Mouse (Mus musculus) heart, postnatal 36 days (tissue): Measurements from ENCODE around the gene Sec22c. TPM values are rescaled to one million over a fixed set of nuclear protein-coding genes. Genes with fewer than 3 reads are reported as not detected.

ENCODE experiments used
- DNase-seq, 2 experiments: peaks; one replicate each; pipeline ENCODE4 v3.0.0; 2021 to 2022
- intact Hi-C: fragments of 180-260 bp; cut with DNase I; formaldehyde crosslinking; loops from one replicate; pipeline ENCODE4 v1.15.1; 2025
- total RNA-seq, 2 experiments: library from RNA; stranded (reverse); gene quantifications; 2 replicates each; pipeline ENCODE4 v1.2.3; 2021

Sec22c gene
- total RNA-seq, 2 experiments from 2014 or later: 5.5 to 6.1 TPM

DNA sequence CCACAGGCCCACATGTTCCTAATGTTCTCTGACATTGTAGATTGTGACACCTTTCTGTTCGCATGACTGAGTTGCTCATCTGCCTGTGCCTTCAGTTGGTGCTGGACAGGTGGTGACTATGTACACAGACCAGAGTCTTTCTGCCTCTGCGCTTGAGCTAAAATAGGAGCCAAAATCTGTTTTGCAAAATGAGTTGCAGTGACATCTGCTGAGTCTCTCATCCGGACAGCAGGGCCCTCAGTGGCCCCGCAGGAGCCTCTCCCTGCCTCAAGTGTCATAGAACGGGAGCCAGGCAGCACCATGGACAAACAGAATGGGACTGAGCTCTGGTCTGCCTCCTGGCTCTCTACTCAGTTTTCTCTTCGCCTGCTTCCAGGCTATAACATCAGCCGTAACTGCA lies 45.5 kb downstream of the Sec22c start:
- intact Hi-C loops: no loop called here
- DNase-seq: no peak

DNA sequence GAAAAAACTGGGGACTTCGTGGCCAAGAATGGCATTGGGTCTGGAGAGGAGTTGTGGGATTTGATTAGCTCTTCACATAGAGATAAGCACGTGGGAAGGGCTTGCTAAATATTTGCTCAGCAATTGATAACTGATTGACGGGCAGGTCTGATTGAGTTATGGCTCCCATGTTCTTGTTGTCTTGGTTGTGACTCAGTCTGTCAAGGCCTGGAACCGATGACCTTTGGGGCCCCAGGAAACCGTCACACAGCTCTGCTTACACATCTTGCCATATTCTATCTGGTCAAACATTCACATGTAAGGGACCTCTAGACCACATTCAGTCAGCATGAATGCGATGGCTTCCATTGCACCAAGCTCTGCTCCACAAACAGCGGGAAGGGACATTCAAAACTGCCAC lies 47.0 kb downstream of the Sec22c start:
- no peak for DNase-seq
- intact Hi-C loops: no loop called here

DNA sequence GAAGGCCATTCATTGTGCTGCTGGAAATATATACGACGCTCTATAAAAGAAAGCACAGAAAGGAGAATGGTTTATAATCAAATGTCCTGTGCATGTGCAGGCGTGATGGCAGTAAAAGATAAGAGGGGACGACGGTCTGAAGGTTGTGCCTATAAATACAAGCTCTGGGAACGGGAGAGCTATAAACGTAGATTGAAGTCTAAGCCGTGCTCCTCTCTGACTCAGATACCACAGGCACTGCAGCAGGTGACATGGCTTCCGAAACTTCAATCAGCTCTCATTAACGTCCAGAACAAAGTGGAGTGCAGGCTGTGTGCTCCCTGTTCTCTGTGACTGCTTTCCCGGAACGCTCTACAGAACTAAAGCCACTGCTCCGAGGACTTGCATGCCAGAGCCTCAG lies 48.1 kb downstream of the Sec22c start:
- DNase-seq: no peak
- intact Hi-C loops: no loop called here

DNA sequence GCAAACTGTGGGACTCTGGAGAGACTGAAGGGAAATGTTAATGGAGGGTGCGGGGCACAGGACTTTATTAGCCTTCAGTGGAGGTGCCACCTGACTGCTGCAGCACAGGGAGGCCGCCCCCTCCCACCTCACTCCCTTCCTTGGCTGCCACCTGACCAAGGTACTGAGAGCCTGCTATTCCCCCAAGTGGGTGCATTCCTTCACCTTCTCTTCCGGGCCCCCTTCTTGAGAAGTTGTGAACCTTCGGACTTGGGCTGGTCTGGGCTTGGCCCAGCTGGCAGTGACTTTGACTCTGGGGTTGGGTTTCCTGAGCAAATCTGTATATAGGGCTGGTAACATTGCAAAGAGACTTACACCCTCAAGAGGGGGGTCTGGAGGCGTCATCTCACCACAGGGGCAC lies 49.0 kb downstream of the Sec22c start:
- DNase-seq: no peak
- intact Hi-C loops: no loop called here

DNA sequence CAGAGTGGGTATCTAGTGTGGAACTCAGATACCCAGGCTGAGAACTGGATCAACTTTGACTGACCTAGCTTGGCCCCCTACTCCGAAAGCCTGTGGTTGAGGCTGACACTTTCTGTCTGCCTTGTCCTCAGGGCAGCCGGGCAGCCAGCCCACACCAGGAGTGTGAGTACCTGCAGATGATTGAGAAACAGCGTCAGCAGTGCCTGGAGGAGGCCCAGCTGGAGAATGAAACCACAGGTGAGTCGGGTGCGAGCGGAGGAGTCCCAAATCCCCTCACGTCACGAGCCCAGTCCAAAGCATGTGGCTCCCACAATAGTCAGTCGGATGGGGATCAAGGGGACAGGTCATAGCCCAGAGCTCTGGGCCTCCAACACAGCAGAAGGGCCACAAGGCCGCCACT lies 51.6 kb downstream of the Sec22c start:
- intact Hi-C loops: no loop called here
- no peak for DNase-seq

DNA sequence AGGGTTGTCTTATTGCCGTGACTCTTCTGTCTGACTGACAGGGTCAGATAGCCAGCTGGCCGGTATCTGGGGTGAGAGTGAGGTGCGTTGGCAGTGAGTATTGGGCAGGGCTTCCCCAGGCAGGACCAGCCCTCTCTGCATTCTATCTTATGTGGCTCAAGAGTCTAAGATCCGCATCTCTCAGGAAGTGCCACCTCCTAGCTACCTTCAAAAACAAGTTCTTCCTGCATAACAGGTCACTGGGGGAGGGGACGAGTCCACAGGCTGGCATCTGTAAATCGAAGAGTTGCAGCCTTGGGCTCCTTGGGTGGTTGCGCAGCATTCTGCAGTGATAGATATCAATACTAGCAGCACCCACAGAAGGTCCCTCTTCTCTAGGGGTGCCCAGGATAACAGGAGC lies 58.3 kb downstream of the Sec22c start:
- intact Hi-C loops: no loop called here

DNA sequence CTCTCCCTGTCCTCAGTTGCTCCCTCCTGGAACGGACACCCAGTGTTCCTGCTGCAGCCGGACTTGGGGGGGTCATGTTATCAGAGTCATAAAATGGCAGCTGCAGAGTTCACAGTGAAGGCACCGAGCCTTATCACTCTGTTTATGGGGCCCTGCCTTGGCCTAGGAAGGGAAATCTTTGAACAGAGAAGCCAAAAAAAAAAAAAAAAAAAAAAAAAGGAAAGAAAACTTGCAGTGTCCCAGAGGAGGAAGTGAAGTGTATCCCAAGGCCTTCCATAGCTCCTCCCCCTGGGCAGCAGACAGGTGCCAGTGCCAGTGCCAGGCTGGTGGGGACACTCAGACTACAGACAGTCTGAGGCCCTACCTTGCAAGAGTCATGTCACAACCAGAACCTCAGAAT lies 60.4 kb downstream of the Sec22c start:
- intact Hi-C loops: no loop called here
- no peak for DNase-seq

More for the DNA sequence above, 58.3 kb downstream of the Sec22c start:
- no peak for DNase-seq

DNA sequence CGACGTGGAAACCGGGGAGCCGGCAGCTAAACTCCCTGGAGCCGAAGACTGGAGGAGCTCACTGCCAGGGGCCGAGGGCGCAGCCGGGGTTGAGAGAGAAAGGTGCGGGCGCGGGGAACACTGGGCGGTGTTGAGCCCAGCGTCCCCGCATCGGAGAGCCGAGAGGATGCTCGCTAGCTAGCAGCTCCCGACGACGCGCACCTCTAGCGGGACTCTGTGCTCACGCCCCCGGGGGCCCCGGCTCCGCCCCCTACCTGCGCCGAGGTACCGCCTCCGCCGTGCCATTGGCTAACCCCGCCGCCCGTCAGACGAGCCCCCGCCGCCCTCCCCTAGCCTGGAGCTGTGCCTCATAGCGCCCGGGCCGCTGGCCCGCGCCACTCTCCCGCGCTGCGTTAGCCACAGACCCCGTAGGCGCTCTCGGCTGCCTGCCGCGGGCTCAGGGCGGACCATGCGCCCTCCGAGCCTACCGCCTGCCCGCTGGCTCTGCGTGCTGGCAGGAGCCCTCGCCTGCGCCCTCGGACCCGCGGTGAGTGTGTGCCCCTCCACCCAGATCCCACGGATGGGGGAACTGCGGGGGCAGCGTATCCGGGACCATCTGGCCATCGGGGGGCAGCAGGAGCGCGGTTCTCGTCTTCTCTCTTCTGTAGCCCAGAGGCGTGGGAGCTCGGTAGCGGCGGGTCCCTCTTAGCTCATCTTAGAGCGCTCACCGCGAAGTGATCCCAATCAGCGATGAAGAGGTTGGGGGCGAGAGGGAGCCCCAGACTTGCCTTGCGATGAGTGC lies 62.7 kb downstream of the Sec22c start, which contains the start of gene Vipr1:
Gene Vipr1 (plus strand): TSS at position 316 of the 781 bp plus-strand sequence.
- intact Hi-C loops: loop anchor here (2.0 kb wide), 2 partner anchors 26 to 36 kb away; no protein-coding TSS in a partner anchor
- DNase-seq: peak; percentile 57 to 59

DNA sequence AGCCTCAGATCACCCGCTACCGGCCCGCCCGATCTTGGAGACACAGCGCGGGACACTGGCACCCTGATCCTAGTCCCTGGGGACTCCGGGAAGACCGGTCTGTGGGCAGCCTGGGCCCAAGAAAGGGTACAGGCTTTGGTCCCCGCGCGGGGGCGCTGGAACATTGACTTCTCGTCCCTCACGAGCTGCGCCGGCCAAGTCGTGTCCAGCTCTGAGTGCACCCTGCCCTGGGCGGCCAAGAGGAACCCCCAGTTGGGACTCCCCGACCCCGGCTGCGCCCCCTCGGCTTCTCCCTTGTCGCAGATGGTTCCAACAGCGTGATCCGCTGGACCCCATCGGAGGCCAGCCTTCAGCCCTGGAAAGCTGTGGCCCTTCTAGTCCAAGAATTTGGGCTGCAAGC lies 63.3 kb downstream of the Sec22c start, which contains the start of gene Lyzl4:
Gene Lyzl4 (minus strand): TSS at position 96 of the 400 bp plus-strand sequence.
- intact Hi-C loops: loop anchor here (2.0 kb wide), 2 partner anchors 27 to 37 kb away; no protein-coding TSS in a partner anchor
- DNase-seq: peak; percentile 81 to 82

DNA sequence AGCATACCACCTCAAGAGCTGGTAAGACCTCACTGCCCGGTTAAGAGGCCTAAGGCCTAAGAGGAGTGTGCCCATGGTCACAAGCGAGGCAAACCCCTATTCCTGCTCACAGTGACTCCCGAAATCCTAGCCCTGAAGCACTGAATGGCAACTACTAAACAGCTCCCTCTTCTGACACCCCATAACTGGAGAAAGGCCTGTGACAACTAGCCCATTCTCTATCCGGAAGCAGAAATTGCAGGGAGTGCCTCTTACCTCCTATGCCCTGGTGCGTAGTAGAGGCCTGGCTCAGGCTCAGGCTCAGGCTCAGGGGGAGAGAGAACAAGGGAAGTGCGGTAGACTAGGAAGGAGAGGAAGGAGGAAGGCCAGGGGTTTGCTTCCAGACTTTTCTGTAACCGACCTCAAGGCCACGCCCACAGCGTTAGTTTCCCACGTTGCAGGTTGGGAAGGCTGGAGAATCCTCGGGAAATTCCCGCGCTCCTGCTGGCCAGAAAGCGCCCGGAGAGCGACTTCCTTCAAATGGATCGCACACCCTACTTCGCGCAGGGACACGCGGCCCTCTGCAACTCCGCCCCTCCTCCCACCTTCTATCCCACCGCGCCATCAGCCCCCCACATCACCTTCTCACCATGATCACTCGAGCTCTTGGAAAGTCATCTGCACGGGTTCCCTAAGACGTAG lies 63.9 kb downstream of the Sec22c start:
- intact Hi-C loops: no loop called here
- peak in 1 of 2 experiments; percentile 16 for DNase-seq

DNA sequence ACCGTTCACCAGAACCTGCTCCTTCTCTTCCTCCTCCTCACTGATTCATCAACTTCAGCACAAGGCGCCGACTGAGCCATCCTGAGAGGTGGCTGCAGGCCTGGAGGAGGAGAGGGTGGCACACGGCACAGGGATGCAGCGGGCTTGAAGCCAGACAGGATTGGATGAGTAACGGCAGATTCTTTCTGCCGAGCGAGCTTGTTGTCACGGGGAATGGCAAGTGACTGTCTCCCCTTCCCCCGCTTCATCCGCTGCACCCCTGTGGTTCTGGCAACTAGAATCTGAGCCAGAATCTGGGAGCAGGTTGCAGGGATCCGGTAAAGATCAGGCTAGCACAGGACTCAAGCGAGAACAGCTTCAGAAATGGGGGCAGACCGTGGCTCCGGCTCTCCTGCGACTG lies 65.5 kb downstream of the Sec22c start:
- intact Hi-C loops: no loop called here
- DNase-seq: no peak

DNA sequence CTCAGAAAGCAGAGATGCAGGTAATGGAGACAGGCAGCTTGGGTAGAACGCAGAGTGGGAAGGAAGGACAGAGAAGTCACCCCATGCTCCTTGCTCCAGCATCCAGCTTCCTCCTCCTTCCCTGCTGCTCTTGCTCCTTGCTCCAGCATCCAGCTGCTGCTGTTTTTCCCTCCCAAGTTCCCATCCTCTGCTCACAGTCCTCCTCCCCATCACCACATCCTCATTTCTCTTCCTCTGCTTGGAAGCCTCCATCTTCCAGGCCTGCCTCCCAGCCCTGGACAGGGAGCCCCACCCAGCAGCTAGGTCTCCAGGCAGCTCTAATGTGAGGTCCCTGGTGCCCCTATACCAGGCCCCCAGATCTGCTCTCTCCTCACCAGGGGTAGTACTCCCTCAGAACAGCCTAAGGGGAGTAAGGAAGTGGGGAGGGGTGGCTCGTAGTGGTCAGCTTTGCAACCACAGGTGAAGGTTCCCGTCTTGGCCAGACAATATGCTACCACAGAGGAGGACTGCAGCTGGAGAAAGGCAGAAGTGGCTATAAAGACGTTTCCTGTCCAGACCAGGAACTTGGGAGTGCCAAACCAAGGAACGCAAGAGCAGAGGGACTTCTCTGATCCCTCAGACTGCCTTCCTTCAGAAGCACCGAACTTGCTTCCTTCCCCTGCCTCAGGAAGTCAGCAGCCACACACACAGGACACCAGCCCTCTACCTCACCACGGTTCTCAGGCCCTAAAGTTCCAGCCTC lies 69.3 kb downstream of the Sec22c start:
- intact Hi-C loops: no loop called here
- DNase-seq: peak in 1 of 2 experiments; percentile 31

DNA sequence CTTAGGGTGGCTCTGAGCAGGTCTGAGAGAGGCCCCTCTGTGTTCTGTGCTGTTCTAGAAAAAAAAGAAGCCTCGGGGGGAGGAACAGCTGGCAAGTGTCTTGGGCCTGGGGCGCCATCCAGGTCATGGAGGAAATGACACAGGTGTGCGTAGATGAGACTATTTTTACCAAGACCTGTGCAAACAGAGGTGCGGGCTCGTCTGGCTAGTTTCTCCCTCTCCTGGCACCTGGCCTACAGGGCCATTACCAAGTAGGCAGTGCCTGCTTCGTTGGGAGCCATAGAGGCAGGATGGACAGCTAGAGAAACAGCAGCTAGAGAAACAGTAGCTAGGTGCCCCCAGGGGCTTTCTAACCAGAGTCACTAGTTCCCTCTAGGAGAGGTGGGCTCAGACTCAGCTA lies 72.0 kb downstream of the Sec22c start:
- DNase-seq: no peak
- intact Hi-C loops: no loop called here

DNA sequence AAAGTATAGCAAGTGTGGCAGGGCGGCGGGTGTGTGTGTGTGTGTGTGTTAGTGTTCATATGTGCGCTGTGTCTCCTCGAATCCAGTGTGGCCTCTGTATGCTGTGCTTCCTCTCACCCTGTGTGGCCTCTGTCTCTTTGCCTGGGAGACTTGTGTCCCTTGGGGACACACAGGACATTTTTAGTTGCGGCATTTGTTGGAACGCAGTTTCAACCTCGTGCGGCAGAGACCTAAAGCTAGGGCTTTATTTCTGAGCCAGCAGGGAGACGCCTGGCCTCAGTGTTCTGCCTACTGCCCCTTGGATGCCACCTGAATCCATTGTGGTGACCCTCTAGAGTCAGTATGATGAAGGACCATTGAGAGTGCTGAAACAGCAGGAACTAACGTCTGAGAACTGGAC lies 72.4 kb downstream of the Sec22c start:
- no peak for DNase-seq
- intact Hi-C loops: no loop called here

DNA sequence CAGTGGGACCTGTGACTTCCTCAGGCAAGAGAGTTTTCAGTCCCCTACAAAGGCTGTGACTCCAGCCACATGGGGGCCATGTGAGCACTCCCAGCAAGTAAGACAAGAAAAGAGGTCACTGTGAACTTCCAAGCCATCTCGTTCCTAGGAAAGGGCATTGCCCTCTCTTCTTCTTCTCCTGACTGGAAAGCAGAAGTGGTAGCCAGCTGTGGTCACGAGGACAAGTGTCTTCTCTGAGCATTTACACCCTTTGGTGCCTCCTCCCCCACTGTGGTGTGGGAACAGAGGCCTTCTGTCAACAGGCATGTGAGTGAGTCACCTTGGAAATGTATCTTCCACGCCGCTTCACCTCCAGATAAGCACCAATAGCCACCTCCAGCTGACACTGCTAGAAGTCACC lies 73.3 kb downstream of the Sec22c start:
- peak in 1 of 2 experiments; percentile 18 for DNase-seq
- intact Hi-C loops: no loop called here

DNA sequence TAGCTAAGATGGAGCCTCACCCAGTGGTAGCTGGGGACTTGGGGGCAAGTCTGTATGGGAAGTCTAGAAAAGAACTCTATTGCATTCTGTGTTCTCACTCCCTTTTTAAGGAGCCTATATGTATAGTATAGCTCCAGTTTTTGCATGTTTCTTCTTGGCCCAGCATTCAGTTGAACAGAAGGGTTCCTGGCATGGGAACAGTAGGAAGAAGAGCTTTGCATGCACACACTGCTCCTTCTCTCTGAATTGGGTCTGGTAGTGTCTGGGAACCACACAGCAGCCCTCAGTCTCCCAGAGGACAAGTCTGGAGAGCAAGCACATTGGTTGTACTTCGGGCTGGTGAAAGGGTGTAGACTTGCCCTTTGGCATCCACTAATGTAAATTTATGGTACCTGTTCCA lies 74.7 kb downstream of the Sec22c start:
- DNase-seq: no peak
- intact Hi-C loops: no loop called here

Other genes starting within 250 kb of the Sec22c start
- not detected for gene Cck, start 209.8 kb downstream of the Sec22c start, total RNA-seq
- gene Lyzl4, start 63.4 kb downstream of the Sec22c start, total RNA-seq: not detected
- 1 to 10 TPM; 1.1 to 3.9 TPM for gene Vipr1, start 62.8 kb downstream of the Sec22c start, total RNA-seq
- gene Ss18l2, start 4.8 kb upstream of the Sec22c start, total RNA-seq: 100 to 1,000 TPM; 125 to 135 TPM
- 10 to 100 TPM; 33.0 to 33.7 TPM for gene Nktr, start 13.7 kb upstream of the Sec22c start, total RNA-seq
- 100 to 1,000 TPM; 120 to 124 TPM for gene Zfp651, start 53.8 kb upstream of the Sec22c start, total RNA-seq
- gene Klhl40, start 72.1 kb upstream of the Sec22c start, total RNA-seq: 10 to 100 TPM in 1 of 2 experiments, 1 to 10 TPM in 1; 8.4 to 10.2 TPM
- gene Hhatl, start 87.0 kb upstream of the Sec22c start, total RNA-seq: 100 to 1,000 TPM; 101 to 127 TPM
- not detected for gene Ccdc13, start 134.0 kb upstream of the Sec22c start, total RNA-seq
- gene Higd1a, start 152.9 kb upstream of the Sec22c start, total RNA-seq: 100 to 1,000 TPM; 209 to 218 TPM
- 1 to 10 TPM; 1.6 to 1.9 TPM for gene Ackr2, start 192.9 kb upstream of the Sec22c start, total RNA-seq
- gene Cyp8b1, start 210.8 kb upstream of the Sec22c start, total RNA-seq: not detected
- gene Fam198a, start 245.5 kb upstream of the Sec22c start, total RNA-seq: 1 to 10 TPM in 1 of 2 experiments, under 1 TPM in 1; 0.95 to 1.8 TPM